Mouse (Mus musculus) kidney, postnatal 36 days (tissue): ENCODE data around the gene Dync1i2.
A peak's percentile ranks its signal among the peaks of the same experiment; 100 is the strongest.

Experiments
- DNase-seq, 2 experiments: peaks; one replicate each; pipeline ENCODE4 v3.0.0; 2021 to 2022; ENCODE audit warnings: mixed read lengths in 2 of 2

Dync1i2 gene

GRCm38 (mm10) chr2:71209041-71209755 lies 2.3 kb upstream of the Dync1i2 start:
- DNase-seq: no peak

- no peak for DNase-seq
Observed at GRCm38 (mm10) chr2:71211096-71211495, 410 bp upstream of the Dync1i2 start.

GRCm38 (mm10) chr2:71212360-71212726 lies 837 bp downstream of the Dync1i2 start:
- no peak for DNase-seq

GRCm38 (mm10) chr2:71221020-71221419 lies 9.5 kb downstream of the Dync1i2 start:
- no peak for DNase-seq

- no peak for DNase-seq
Observed at GRCm38 (mm10) chr2:71227398-71227797, 15.9 kb downstream of the Dync1i2 start.

- no peak for DNase-seq
Observed at GRCm38 (mm10) chr2:71229603-71230002, 18.1 kb downstream of the Dync1i2 start.

- DNase-seq: no peak
Observed at GRCm38 (mm10) chr2:71231951-71232350, 20.4 kb downstream of the Dync1i2 start.

- no peak for DNase-seq
Observed at GRCm38 (mm10) chr2:71232976-71233375, 21.5 kb downstream of the Dync1i2 start.

- no peak for DNase-seq
Observed at GRCm38 (mm10) chr2:71235420-71235819, 23.9 kb downstream of the Dync1i2 start.

GRCm38 (mm10) chr2:71236009-71236408 lies 24.5 kb downstream of the Dync1i2 start:
- DNase-seq: no peak

GRCm38 (mm10) chr2:71241505-71241904 lies 30.0 kb downstream of the Dync1i2 start:
- DNase-seq: no peak

GRCm38 (mm10) chr2:71242180-71242579 lies 30.7 kb downstream of the Dync1i2 start:
- DNase-seq: no peak

GRCm38 (mm10) chr2:71243058-71243672 lies 31.7 kb downstream of the Dync1i2 start:
- DNase-seq: peak in 1 of 2 experiments; percentile 20

- DNase-seq: no peak
Observed at GRCm38 (mm10) chr2:71244807-71245206, 33.3 kb downstream of the Dync1i2 start.

- no peak for DNase-seq
Observed at GRCm38 (mm10) chr2:71245416-71245815, 33.9 kb downstream of the Dync1i2 start.

GRCm38 (mm10) chr2:71246096-71246495 lies 34.6 kb downstream of the Dync1i2 start:
- no peak for DNase-seq

- no peak for DNase-seq
Observed at GRCm38 (mm10) chr2:71248071-71248470, 36.6 kb downstream of the Dync1i2 start.

- peak; percentile 28 to 48 for DNase-seq
Observed at GRCm38 (mm10) chr2:71250841-71251240, 39.3 kb downstream of the Dync1i2 start.

GRCm38 (mm10) chr2:71254836-71255235 lies 43.3 kb downstream of the Dync1i2 start:
- DNase-seq: peak in 1 of 2 experiments; percentile 35

- DNase-seq: peak; percentile 34 to 38
Observed at GRCm38 (mm10) chr2:71256581-71256980, 45.1 kb downstream of the Dync1i2 start.

GRCm38 (mm10) chr2:71264585-71264984 lies 53.1 kb downstream of the Dync1i2 start:
- DNase-seq: no peak

GRCm38 (mm10) chr2:71268691-71269090 lies 57.2 kb downstream of the Dync1i2 start:
- no peak for DNase-seq

- no peak for DNase-seq
Observed at GRCm38 (mm10) chr2:71269332-71269731, 57.8 kb downstream of the Dync1i2 start.

- no peak for DNase-seq
Observed at GRCm38 (mm10) chr2:71270085-71270484, 58.6 kb downstream of the Dync1i2 start.
